In the genomic region with DNA sequence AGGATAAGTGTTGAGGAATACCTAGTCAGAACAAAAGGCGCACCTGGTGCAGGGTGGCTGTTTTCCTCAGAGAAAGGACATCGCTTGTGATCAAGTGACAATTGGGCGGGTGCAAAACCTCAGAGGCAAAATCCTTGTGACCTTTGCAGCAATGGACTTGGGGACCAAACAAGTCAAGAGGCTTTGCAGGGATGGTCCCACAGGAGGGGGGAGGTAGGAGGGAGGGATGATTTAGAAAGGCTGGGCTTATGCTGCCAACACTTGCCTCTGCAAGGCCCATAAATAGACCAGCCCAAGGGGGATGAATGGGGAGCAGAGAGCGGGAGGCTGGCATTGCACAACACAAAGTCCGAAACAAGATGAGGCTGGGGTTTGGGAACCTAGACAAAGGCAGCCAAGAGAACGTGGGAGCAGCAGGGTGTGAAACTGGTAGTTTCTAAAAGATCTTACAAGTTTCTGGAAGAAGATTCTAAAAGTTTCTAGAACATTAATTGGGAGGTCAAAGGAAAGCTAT, we compare ENCODE assay signal across 15 mouse cellular contexts. TPM values are rescaled to one million over a fixed set of nuclear protein-coding genes. Genes with fewer than 3 reads are reported as not detected.
DNase-seq lines count a peak whose midpoint lies in the region; ATAC-seq and TF ChIP-seq lines count a peak whose summit lies in the region.
"Had no signal": no experiment of that assay in that cellular context is flagged by ENCODE, and none has a peak within 500 bp of the region (broad histone marks: within the 10 kb centered on the region; RNA-seq: fewer than 3 reads in every experiment).

No protein-coding gene starts in this region.

- H3K4me2 ChIP-seq in heart, embryonic 14.5 days (ENCODE audit: low read length): 0 out of 2 replicates have a peak overlapping the region, but pooled peaks have one; percentile 2
- H3K4me2 ChIP-seq in lung, embryonic 15.5 days: no peak overlapping the region
- H3K4me2 ChIP-seq: forebrain, embryonic 15.5 days; limb, embryonic 13.5 days had no signal

- no peak for ATAC-seq in heart, embryonic 14.5 days (ENCODE audit: insufficient number of reproducible peaks, insufficient read depth, low FRiP score, low read depth)
- no peak for ATAC-seq in lung, embryonic 15.5 days (ENCODE audit: borderline replicate concordance, extremely low read depth, low FRiP score, low TSS enrichment)
- peak; percentile 19; the same call in 1 of the 2 replicates for ATAC-seq in megakaryocyte progenitor cell, adult 5-6 weeks (replicated peaks; ENCODE audit: poor library complexity)
- ATAC-seq: intestine, embryonic 16.5 days had no signal

- 53% methylated on average over 6 of the region's 6 CpGs for WGBS in heart, embryonic 14.5 days
- WGBS in lung, embryonic 15.5 days: 66% methylated on average over 6 of the region's 6 CpGs
- WGBS in lung, adult 2 months: 58% methylated on average over 6 of the region's 6 CpGs

- peaks cover 17 to 27% of the 10 kb centered on the region in 2 experiments for H3K4me1 ChIP-seq in heart, embryonic 14.5 days (ENCODE audit: control insufficient read depth in 2 of 2, insufficient read depth in 2 of 2, low read length in 2 of 2)
- H3K4me1 ChIP-seq in lung, embryonic 15.5 days: peaks cover 8% of the 10 kb centered on the region; the same call in 1 of the 2 replicates
- peaks cover 12% of the 10 kb centered on the region for H3K4me1 ChIP-seq in lung, adult 2 months (ENCODE audit: control insufficient read depth, insufficient read depth, low read length)

- TF ChIP-seq CTCF in lung, adult 2 months (IDR thresholded peaks at IDR 0.05; ENCODE audit: insufficient read depth, low read length): no peak
- TF ChIP-seq CTCF in left cerebral cortex, adult 2 months (IDR thresholded peaks at IDR 0.05): no peak

- no peak overlapping the region for H3K4me3 ChIP-seq in heart, embryonic 14.5 days (ENCODE audit: control insufficient read depth in 1 of 2, insufficient read depth in 1 of 2, low read depth in 1 of 2, low read length in 2 of 2)
- H3K4me3 ChIP-seq in lung, embryonic 15.5 days: no peak overlapping the region
- H3K4me3 ChIP-seq in lung, adult 2 months (replicated peaks; ENCODE audit: extremely low read depth, low read depth, low read length): no peak overlapping the region
- no peak overlapping the region for H3K4me3 ChIP-seq in left cerebral cortex, adult 2 months
- H3K4me3 ChIP-seq: forebrain, embryonic 15.5 days; limb, embryonic 13.5 days had no signal

- H3K36me3 ChIP-seq in heart, embryonic 14.5 days (ENCODE audit: control insufficient read depth, insufficient read depth, low read length): no peaks in the 10 kb centered on the region
- H3K36me3 ChIP-seq in lung, embryonic 15.5 days: no peaks in the 10 kb centered on the region
- H3K36me3 ChIP-seq: forebrain, embryonic 15.5 days; limb, embryonic 13.5 days had no signal

- no peak for DNase-seq in heart, postnatal 25 days (ENCODE audit: low spot score)
- DNase-seq in lung, adult 2 months: no peak
- peak; percentile 51 for DNase-seq in NIH3T3 (ENCODE audit: low read depth)
- DNase-seq in left cerebral cortex, adult 2 months (ENCODE audit: extremely low spot score in 1 of 2, low spot score in 2 of 2): no peak
- DNase-seq in layer of hippocampus, adult 18-20 months (ENCODE audit: low spot score in 2 of 2): no peak
- DNase-seq: cerebellum, adult 18-20 months; gastrocnemius, postnatal 36 days had no signal

- no peaks in the 10 kb centered on the region for H3K27me3 ChIP-seq in heart, embryonic 14.5 days (ENCODE audit: control insufficient read depth, insufficient read depth, low read length)
- no peaks in the 10 kb centered on the region for H3K27me3 ChIP-seq in lung, embryonic 15.5 days
- H3K27me3 ChIP-seq: forebrain, embryonic 15.5 days; limb, embryonic 13.5 days had no signal

- H3K9me3 ChIP-seq in heart, embryonic 14.5 days (ENCODE audit: control insufficient read depth, low read length): no peaks in the 10 kb centered on the region
- H3K9me3 ChIP-seq in lung, embryonic 15.5 days: no peaks in the 10 kb centered on the region
- H3K9me3 ChIP-seq: forebrain, embryonic 15.5 days; limb, embryonic 13.5 days had no signal

- peak overlapping the region in 1 of 2 experiments; percentile 37; a peak in 1 of 4 replicates for H3K27ac ChIP-seq in heart, embryonic 14.5 days (replicated peaks in 1 of 2; ENCODE audit: control insufficient read depth in 1 of 2, insufficient read depth in 1 of 2, low read depth in 2 of 2, low read length in 2 of 2)
- 0 out of 2 replicates have a peak overlapping the region, but pooled peaks have one; percentile 59 for H3K27ac ChIP-seq in lung, embryonic 15.5 days
- H3K27ac ChIP-seq in left cerebral cortex, adult 2 months: no peak overlapping the region
- H3K27ac ChIP-seq: limb, embryonic 13.5 days had no signal

- intact Hi-C loops in heart, postnatal 25 days (cut with DNase I): loop anchor here (10.0 kb wide), 1 partner anchor 436 kb away; no protein-coding TSS in a partner anchor
- intact Hi-C loops in left cerebral cortex, adult 2 months (cut with DNase I): no loop called here

- H3K9ac ChIP-seq in heart, embryonic 14.5 days (ENCODE audit: low read length): peak overlapping the region; percentile 11; the same call in 1 of the 2 replicates
- H3K9ac ChIP-seq in lung, embryonic 15.5 days: no peak overlapping the region
- H3K9ac ChIP-seq: forebrain, embryonic 15.5 days; limb, embryonic 13.5 days had no signal

- no peak for TF ChIP-seq POLR2A in lung, adult 2 months (IDR thresholded peaks at IDR 0.05; ENCODE audit: borderline replicate concordance, extremely low read depth, low read depth, low read length)

RNA-seq across cellular contexts. Expression of gene Rfx2, which starts 11.7 kb away (rescaled TPM):
- 4.3 and 5.0 TPM in 2 replicates for polyA plus RNA-seq in heart, embryonic 14.5 days (2014; fragmentation: Nextera tagmentation; extraction: Ambion mirVana)
- total RNA-seq in heart, postnatal 25 days (2021): 1 to 10 TPM; 3.2 to 4.6 TPM
- polyA plus RNA-seq in lung, embryonic 15.5 days (2015; fragmentation: Nextera tagmentation; extraction: Ambion mirVana): 5.2 and 6.0 TPM in 2 replicates
- 24.1 and 27.2 TPM in 2 replicates for polyA plus RNA-seq in lung, adult 2 months (2012; rRNA removed)
- 6.4 and 8.8 TPM in 2 replicates for total RNA-seq in megakaryocyte progenitor cell, adult 5-6 weeks (2015)
- total RNA-seq in megakaryocyte progenitor cell, adult 5-6 weeks (2017): 4.8 and 5.0 TPM in 2 replicates
- total RNA-seq in left cerebral cortex, adult 2 months (2021): 1 to 10 TPM; 2.2 to 3.5 TPM
- total RNA-seq in layer of hippocampus, adult 18-20 months (2021): 1 to 10 TPM; 4.8 to 5.7 TPM

RNA-seq across cellular contexts. Expression of gene Prr22, which starts 49.0 kb away (rescaled TPM):
- polyA plus RNA-seq in heart, embryonic 14.5 days (2014; fragmentation: Nextera tagmentation; extraction: Ambion mirVana): 0.96 and 1.2 TPM in 2 replicates
- total RNA-seq in heart, postnatal 25 days (2021): under 1 TPM; 0.13 to 0.22 TPM
- polyA plus RNA-seq in lung, embryonic 15.5 days (2015; fragmentation: Nextera tagmentation; extraction: Ambion mirVana): 1.0 and 1.2 TPM in 2 replicates
- polyA plus RNA-seq in lung, adult 2 months (2012; rRNA removed): 1.6 and 2.2 TPM in 2 replicates
- 2.0 and 3.2 TPM in 2 replicates for total RNA-seq in megakaryocyte progenitor cell, adult 5-6 weeks (2015)
- 0.92 and 1.6 TPM in 2 replicates for total RNA-seq in megakaryocyte progenitor cell, adult 5-6 weeks (2017)
- 1 to 10 TPM; 1.3 to 2.6 TPM for total RNA-seq in left cerebral cortex, adult 2 months (2021)
- total RNA-seq in layer of hippocampus, adult 18-20 months (2021): 1 to 10 TPM in 1 of 2 experiments, under 1 TPM in 1; 0.99 to 1.2 TPM

RNA-seq across cellular contexts. Expression of gene Dus3l, which starts 54.5 kb away (rescaled TPM):
- 28.8 and 31.3 TPM in 2 replicates for polyA plus RNA-seq in heart, embryonic 14.5 days (2014; fragmentation: Nextera tagmentation; extraction: Ambion mirVana)
- 10 to 100 TPM; 18.3 to 18.8 TPM for total RNA-seq in heart, postnatal 25 days (2021)
- 42.6 and 46.5 TPM in 2 replicates for polyA plus RNA-seq in lung, embryonic 15.5 days (2015; fragmentation: Nextera tagmentation; extraction: Ambion mirVana)
- polyA plus RNA-seq in lung, adult 2 months (2012; rRNA removed): 81.7 and 84.5 TPM in 2 replicates
- total RNA-seq in megakaryocyte progenitor cell, adult 5-6 weeks (2015): 11.2 and 11.7 TPM in 2 replicates
- 19.2 and 20.4 TPM in 2 replicates for total RNA-seq in megakaryocyte progenitor cell, adult 5-6 weeks (2017)
- 10 to 100 TPM; 69.0 to 73.5 TPM for total RNA-seq in left cerebral cortex, adult 2 months (2021)
- total RNA-seq in layer of hippocampus, adult 18-20 months (2021): 10 to 100 TPM; 63.4 to 68.8 TPM

RNA-seq across cellular contexts. Expression of gene Acsbg2, which starts 55.2 kb away (rescaled TPM):
- not detected in 2 replicates for polyA plus RNA-seq in heart, embryonic 14.5 days (2014; fragmentation: Nextera tagmentation; extraction: Ambion mirVana)
- not detected for total RNA-seq in heart, postnatal 25 days (2021)
- not detected in 2 replicates for polyA plus RNA-seq in lung, embryonic 15.5 days (2015; fragmentation: Nextera tagmentation; extraction: Ambion mirVana)
- not detected in 2 replicates for polyA plus RNA-seq in lung, adult 2 months (2012; rRNA removed)
- total RNA-seq in megakaryocyte progenitor cell, adult 5-6 weeks (2015): not detected in 2 replicates
- total RNA-seq in megakaryocyte progenitor cell, adult 5-6 weeks (2017): not detected in 2 replicates
- total RNA-seq in left cerebral cortex, adult 2 months (2021): not detected
- not detected for total RNA-seq in layer of hippocampus, adult 18-20 months (2021)
- total RNA-seq: gastrocnemius, postnatal 36 days; megakaryocyte-erythroid progenitor cell, adult 5-6 weeks had no signal
- polyA plus RNA-seq: forebrain, embryonic 15.5 days; intestine, embryonic 16.5 days; limb, embryonic 13.5 days; thymus, postnatal 0 days had no signal

RNA-seq across cellular contexts. Expression of gene 1700061G19Rik, which starts 56.2 kb away (rescaled TPM):
- 0.35 and 0.74 TPM in 2 replicates for polyA plus RNA-seq in heart, embryonic 14.5 days (2014; fragmentation: Nextera tagmentation; extraction: Ambion mirVana)
- not detected for total RNA-seq in heart, postnatal 25 days (2021)
- 0.23 and 0.35 TPM in 2 replicates for polyA plus RNA-seq in lung, embryonic 15.5 days (2015; fragmentation: Nextera tagmentation; extraction: Ambion mirVana)
- 0.11 and 0.19 TPM in 2 replicates for polyA plus RNA-seq in lung, adult 2 months (2012; rRNA removed)
- total RNA-seq in megakaryocyte progenitor cell, adult 5-6 weeks (2015): 0.07 TPM in 1 of 2 replicates, not detected in the other
- not detected in 2 replicates for total RNA-seq in megakaryocyte progenitor cell, adult 5-6 weeks (2017)
- not detected for total RNA-seq in left cerebral cortex, adult 2 months (2021)
- total RNA-seq in layer of hippocampus, adult 18-20 months (2021): under 1 TPM in 1 of 2 experiments, not detected in 1; 0.15 TPM
- total RNA-seq: gastrocnemius, postnatal 36 days; megakaryocyte-erythroid progenitor cell, adult 5-6 weeks had no signal
